Mouse (Mus musculus) heart, embryonic 14.5 days (tissue): ENCODE measurements around the gene Zfp574. TPM values are rescaled to one million over a fixed set of nuclear protein-coding genes. Genes with fewer than 3 reads are reported as not detected.
A peak's percentile ranks its signal among the peaks of the same experiment; 100 is the strongest.

Experiments
- ATAC-seq: fragments of 200-750 bp; cut with Nextera tagmentation; 2 replicates; pipeline ENCODE4 v1.8.0; 2017; ENCODE audit warnings: low read depth, moderate TSS enrichment; ENCODE audit not compliant: insufficient number of reproducible peaks, insufficient read depth, low FRiP score
- H3K27ac ChIP-seq, 2 experiments: fragments of 200-500 bp in 1 of 2; fragments of 300-500 bp in 1 of 2; sonication (generic) in 1 of 2; replicated peaks in 1 of 2; 2 replicates each; pipeline ENCODE4 v1.5.1; 2012 to 2014; ENCODE audit warnings: low read depth in 2 of 2, low read length in 2 of 2, control low read depth in 1 of 2, mild to moderate bottlenecking in 1 of 2, mixed read lengths in 1 of 2; ENCODE audit not compliant: control insufficient read depth in 1 of 2, insufficient read depth in 1 of 2
- H3K27me3 ChIP-seq: fragments of 300-500 bp; sonication (generic); 2 replicates; pipeline ENCODE4 v1.6.1; 2014; ENCODE audit warnings: mild to moderate bottlenecking, low read length, control low read depth; ENCODE audit not compliant: control insufficient read depth, insufficient read depth
- H3K36me3 ChIP-seq: fragments of 300-500 bp; sonication (generic); 2 replicates; pipeline ENCODE4 v1.6.1; 2014; ENCODE audit warnings: mild to moderate bottlenecking, control low read depth, low read length, mixed read lengths; ENCODE audit not compliant: control insufficient read depth, insufficient read depth
- H3K4me1 ChIP-seq, 2 experiments: fragments of 200-500 bp in 1 of 2; fragments of 300-500 bp in 1 of 2; sonication (generic) in 1 of 2; 2 replicates each; pipeline ENCODE4 v1.6.1; 2012 to 2014; ENCODE audit warnings: low read length in 2 of 2, control low read depth in 1 of 2, mixed read lengths in 1 of 2; ENCODE audit not compliant: control insufficient read depth in 2 of 2, insufficient read depth in 2 of 2
- H3K4me2 ChIP-seq: fragments of 300-500 bp; sonication (generic); 2 replicates; pipeline ENCODE4 v1.6.1; 2014; ENCODE audit warnings: mild to moderate bottlenecking, low read length
- H3K4me3 ChIP-seq, 2 experiments: fragments of 200-500 bp in 1 of 2; fragments of 300-500 bp in 1 of 2; sonication (generic) in 1 of 2; 2 replicates each; pipeline ENCODE4 v1.5.1; 2012 to 2014; ENCODE audit warnings: low read length in 2 of 2, mild to moderate bottlenecking in 2 of 2, control low read depth in 1 of 2, low read depth in 1 of 2, moderate library complexity in 1 of 2; ENCODE audit not compliant: control insufficient read depth in 1 of 2, insufficient read depth in 1 of 2
- H3K9ac ChIP-seq: fragments of 300-500 bp; sonication (generic); 2 replicates; pipeline ENCODE4 v1.6.1; 2014; ENCODE audit warnings: mild to moderate bottlenecking, low read length
- H3K9me3 ChIP-seq: fragments of 300-500 bp; sonication (generic); 2 replicates; pipeline ENCODE4 v1.6.1; 2016; ENCODE audit warnings: low read length, control low read depth; ENCODE audit not compliant: control insufficient read depth
- WGBS: fragments of 180-500 bp; shearing (Covaris S2); extraction: QIAGEN DNeasy Blood & Tissue Kit; methylation state at CpG from one replicate; pipeline ENCODE4 v1.1.7; 2014; 5-methylcytosine and 5-hydroxymethylcytosine counted together
- polyA plus RNA-seq: library from polyadenylated mRNA; unstranded; fragments of >200 nt; fragmentation: Nextera tagmentation; extraction: Ambion mirVana; gene quantifications from 2 replicates; pipeline ENCODE4 v1.2.1, GENCODE M21; 2014

Gene Zfp574
- 14.5 and 14.8 TPM in 2 replicates for polyA plus RNA-seq

DNA sequence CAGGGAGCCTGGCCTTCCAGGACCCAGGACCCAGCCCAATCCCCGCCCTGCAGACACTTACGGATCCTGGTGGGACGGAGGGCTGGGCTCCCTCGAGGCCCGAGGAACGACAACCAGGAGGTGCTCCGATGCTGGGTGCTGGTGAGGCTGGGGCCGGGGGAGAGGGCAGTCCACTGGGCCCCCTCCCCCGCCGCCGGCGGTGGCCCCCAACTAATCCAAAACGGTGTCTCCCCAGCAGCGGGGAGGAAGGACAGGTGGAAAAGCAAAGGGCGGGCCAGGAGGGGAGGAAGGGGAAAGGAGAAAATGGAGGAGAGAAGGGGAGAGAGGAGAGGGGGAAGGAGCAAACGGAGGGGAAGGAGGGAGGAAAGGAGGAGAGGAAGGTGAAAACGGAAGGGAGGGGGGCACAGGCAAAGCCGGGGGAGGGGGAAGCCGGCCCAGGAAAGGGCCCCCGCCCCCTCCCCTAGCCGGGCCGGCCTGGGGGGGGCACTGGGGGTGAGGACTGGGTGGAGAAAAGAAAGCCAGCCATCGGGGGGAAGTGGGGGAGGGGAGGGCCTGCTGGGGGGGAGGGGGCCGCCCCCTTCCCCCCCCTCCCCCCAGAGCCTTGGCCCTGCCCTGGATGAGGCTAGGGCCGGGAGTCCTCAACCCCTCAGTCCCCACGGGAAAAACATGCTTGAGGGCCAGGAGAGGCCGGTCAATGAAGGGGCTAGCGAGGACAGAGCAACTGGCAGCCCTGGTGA is at the start of gene Zfp574, which contains the start of gene Grik5:
Gene Zfp574 (plus strand): TSS at position 589 of the 737 bp plus-strand sequence.
Gene Grik5 (minus strand): TSS at position 368 of the 737 bp plus-strand sequence.
- peaks cover 20 to 38% of the 10 kb centered on the region in 2 experiments for H3K4me1 ChIP-seq
- ATAC-seq: no peak
- peak within 1 kb of the TSS; percentile 63 to 81 for H3K27ac ChIP-seq
- H3K9ac ChIP-seq: peak within 1 kb of the TSS; percentile 89
- peak within 1 kb of the TSS; percentile 70 to 87 for H3K4me3 ChIP-seq
- H3K4me2 ChIP-seq: peak within 1 kb of the TSS; percentile 95
- peaks cover 16% of the 10 kb centered on the region for H3K36me3 ChIP-seq
- H3K9me3 ChIP-seq: no peaks in the 10 kb centered on the region
- under 1% methylated on average over 28 of the region's 28 CpGs for WGBS
- no peaks in the 10 kb centered on the region for H3K27me3 ChIP-seq

DNA sequence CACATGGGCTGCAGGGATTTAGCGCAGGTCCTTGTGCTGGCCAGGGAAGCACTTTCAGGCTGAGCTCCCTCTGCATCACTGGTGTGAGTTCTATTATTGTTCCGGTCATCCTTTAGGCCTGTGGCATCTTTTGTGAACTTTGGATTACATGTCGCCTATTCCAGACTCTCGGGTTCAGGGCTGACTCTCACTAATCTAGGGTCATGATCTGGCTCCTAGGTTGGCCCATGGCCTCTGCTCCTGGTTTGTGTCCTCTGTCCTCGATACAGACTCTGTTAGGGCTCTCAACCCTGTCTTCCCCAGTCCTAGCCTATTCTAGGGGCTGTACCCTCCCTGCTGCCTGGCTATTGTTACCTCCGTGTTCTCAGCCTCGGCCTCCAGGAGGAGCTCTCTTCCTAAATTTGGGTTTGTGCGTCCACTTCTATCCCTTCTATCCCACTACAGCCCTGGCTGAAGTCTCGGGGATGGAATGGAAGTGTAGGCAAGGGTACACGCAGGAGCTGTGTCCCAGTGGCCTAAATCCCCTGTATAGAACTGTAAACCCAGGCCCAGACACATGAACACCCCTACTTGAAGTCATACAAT is 46.4 kb upstream of the Zfp574 start:
- ATAC-seq: no peak
- 57% methylated on average over 10 of the region's 10 CpGs for WGBS
- no peaks in the 10 kb centered on the region for H3K27me3 ChIP-seq
- H3K36me3 ChIP-seq: peaks cover 47% of the 10 kb centered on the region
- H3K4me2 ChIP-seq: no peak overlapping the region
- H3K4me3 ChIP-seq: no peak overlapping the region
- no peak overlapping the region for H3K27ac ChIP-seq
- H3K4me1 ChIP-seq: peaks cover 4 to 6% of the 10 kb centered on the region in 2 experiments; a peak in 3 of 4 replicates
- H3K9ac ChIP-seq: no peak overlapping the region
- no peaks in the 10 kb centered on the region for H3K9me3 ChIP-seq

- no peak overlapping the region for H3K27ac ChIP-seq
- 44% methylated on average over 7 of the region's 7 CpGs for WGBS
- no peak overlapping the region for H3K4me3 ChIP-seq
- no peak overlapping the region for H3K4me2 ChIP-seq
- H3K9ac ChIP-seq: no peak overlapping the region
- ATAC-seq: no peak
- no peaks in the 10 kb centered on the region for H3K9me3 ChIP-seq
- no peaks in the 10 kb centered on the region for H3K27me3 ChIP-seq
- peaks cover 4 to 6% of the 10 kb centered on the region in 2 experiments; a peak in 3 of 4 replicates for H3K4me1 ChIP-seq
- H3K36me3 ChIP-seq: peaks cover 42% of the 10 kb centered on the region
Measured at GRCm38 (mm10) chr7:25026452-25026851, 45.9 kb upstream of the Zfp574 start.

DNA sequence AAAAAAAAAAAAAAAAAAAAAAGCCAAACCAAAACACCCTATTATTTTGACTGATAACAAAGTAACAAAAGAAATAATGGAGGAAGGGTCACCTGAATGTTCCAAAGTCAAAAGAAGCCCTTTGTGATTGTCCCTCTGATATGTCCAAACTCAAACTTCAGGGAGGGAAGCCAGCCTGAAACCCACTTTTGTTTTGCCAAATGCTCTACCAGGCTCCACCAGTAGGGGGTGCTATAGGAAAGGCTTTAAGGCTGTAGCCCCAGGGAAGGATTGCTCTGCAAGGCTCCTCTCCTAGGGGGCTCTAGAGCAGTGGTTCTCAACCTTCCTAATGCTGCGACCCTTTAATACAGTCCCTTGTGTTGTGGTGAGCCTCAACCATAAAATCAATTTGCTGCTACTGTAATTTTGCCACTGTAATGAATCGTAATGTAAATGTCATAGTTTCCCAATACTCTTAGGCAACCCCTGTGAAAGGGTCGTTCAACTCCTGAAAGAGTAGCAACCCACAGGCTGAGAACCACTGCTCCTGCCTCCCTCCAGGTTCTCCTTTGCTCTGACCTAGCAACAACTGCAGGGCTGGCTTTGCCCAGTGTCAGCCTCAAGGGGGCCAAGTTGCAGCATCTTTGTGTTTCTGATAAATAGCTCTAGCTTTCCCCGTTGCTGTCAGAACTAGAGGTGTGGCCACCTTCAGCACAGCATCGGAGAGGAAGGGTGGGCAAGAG is 42.2 kb upstream of the Zfp574 start:
- Histone ChIP-seq H3K27me3 (no peaks in the 10 kb centered on the region), H3K9me3 (no peaks in the 10 kb centered on the region), H3K4me1 (peaks cover under 1 to 6% of the 10 kb centered on the region in 2 experiments; a peak in 3 of 4 replicates), H3K4me2 (no peak overlapping the region), H3K9ac (no peak overlapping the region), H3K27ac (no peak overlapping the region), H3K4me3 (no peak overlapping the region), H3K36me3 (peaks cover 20% of the 10 kb centered on the region)
- WGBS: 39% methylated on average over 5 of the region's 5 CpGs
- no peak for ATAC-seq

GRCm38 (mm10) chr7:25031528-25031927 is 40.8 kb upstream of the Zfp574 start:
- Histone ChIP-seq H3K27ac (no peak overlapping the region), H3K36me3 (peaks cover 29% of the 10 kb centered on the region), H3K27me3 (no peaks in the 10 kb centered on the region), H3K9ac (no peak overlapping the region), H3K4me1 (peaks cover 0 to under 1% of the 10 kb centered on the region in 2 experiments; a peak in 1 of 4 replicates), H3K4me3 (no peak overlapping the region), H3K9me3 (no peaks in the 10 kb centered on the region), H3K4me2 (no peak overlapping the region)
- ATAC-seq: no peak
- WGBS: 69% methylated on average over 3 of the region's 3 CpGs

DNA sequence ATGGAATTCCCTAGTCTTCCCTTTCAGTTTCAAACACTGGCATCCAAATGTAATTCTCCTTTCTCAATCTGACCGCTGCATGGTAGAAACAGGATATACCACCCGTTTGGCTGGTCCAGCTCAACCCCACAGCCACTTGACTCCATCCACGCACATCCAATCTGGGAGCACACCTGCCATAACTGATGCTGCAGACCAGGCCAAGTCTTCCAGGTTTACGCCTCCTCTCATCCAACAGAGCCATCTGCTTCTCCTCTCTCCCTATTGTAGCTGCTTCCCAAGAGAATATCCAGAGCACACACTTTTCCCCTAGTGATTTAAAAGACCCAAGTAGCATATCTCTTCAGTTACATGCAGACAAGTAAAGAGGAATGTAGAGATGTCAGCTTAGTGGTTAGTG is 37.6 kb upstream of the Zfp574 start:
- H3K4me2 ChIP-seq: no peak overlapping the region
- H3K9ac ChIP-seq: no peak overlapping the region
- H3K36me3 ChIP-seq: peaks cover 34% of the 10 kb centered on the region
- WGBS: 87% methylated on average over 4 of the region's 4 CpGs
- no peak overlapping the region for H3K4me3 ChIP-seq
- no peak for ATAC-seq
- no peaks in the 10 kb centered on the region for H3K27me3 ChIP-seq
- no peak overlapping the region for H3K27ac ChIP-seq
- no peaks in the 10 kb centered on the region for H3K4me1 ChIP-seq
- H3K9me3 ChIP-seq: no peaks in the 10 kb centered on the region

DNA sequence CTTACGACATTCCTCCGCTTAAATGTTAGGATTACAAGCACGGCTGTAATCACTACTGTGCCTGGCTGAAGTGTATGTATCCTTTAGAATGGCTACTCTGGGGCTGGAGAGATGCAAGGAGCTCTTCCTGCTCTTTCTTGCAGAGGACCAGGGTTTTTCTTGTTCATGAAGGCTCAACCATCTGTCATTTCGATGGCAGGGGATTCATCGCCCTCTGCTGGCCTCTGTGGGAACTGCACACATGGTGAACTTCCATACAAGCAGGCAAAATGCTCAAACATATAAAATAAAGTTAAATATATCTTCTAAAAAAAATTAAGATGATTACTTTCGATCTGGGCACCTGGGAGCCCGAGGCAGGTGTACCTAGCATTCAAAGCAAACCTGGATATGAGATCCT is 36.5 kb upstream of the Zfp574 start:
- H3K36me3 ChIP-seq: peaks cover 41% of the 10 kb centered on the region
- H3K4me1 ChIP-seq: no peaks in the 10 kb centered on the region
- no peak for ATAC-seq
- H3K4me2 ChIP-seq: no peak overlapping the region
- no peak overlapping the region for H3K4me3 ChIP-seq
- 47% methylated on average over 7 of the region's 7 CpGs for WGBS
- H3K27me3 ChIP-seq: no peaks in the 10 kb centered on the region
- no peaks in the 10 kb centered on the region for H3K9me3 ChIP-seq
- no peak overlapping the region for H3K27ac ChIP-seq
- H3K9ac ChIP-seq: no peak overlapping the region
